Mouse (Mus musculus) CH12.LX (cell line): Measurements from ENCODE around the gene Cebpe. TPM values are rescaled to one million over a fixed set of nuclear protein-coding genes. Genes with fewer than 3 reads are reported as not detected.

ENCODE experiments used
- DNase-seq: peaks from one replicate; pipeline ENCODE4 v3.0.0-alpha.2; 2013; ENCODE audit errors: extremely low read depth
- H3K27ac ChIP-seq: 2 replicates; pipeline ENCODE4 v1.5.1; 2012; ENCODE audit warnings: low read depth, mild to moderate bottlenecking, control low read depth, moderate library complexity; ENCODE audit not compliant: insufficient read depth
- H3K27me3 ChIP-seq: replicated peaks from 2 replicates; pipeline ENCODE3; 2012; ENCODE audit warnings: inconsistent platforms
- H3K36me3 ChIP-seq, 2 experiments: replicated peaks in 1 of 2; 2 replicates each; pipeline versions ENCODE3 to v1.6.1; 2012; ENCODE audit warnings: inconsistent platforms in 1 of 2, low read length in 1 of 2, mild to moderate bottlenecking in 1 of 2, mixed read lengths in 1 of 2, moderate library complexity in 1 of 2; ENCODE audit not compliant: control insufficient read depth in 1 of 2, insufficient read depth in 1 of 2
- H3K4me1 ChIP-seq, 2 experiments: 2 replicates each; pipeline ENCODE4 v1.6.1; 2012; ENCODE audit warnings: inconsistent platforms in 1 of 2, moderate library complexity in 1 of 2; ENCODE audit not compliant: insufficient read depth in 2 of 2, control insufficient read depth in 1 of 2
- H3K4me2 ChIP-seq: 2 replicates; pipeline ENCODE4 v1.6.1; 2012; ENCODE audit warnings: low read depth, mild to moderate bottlenecking, control low read depth; ENCODE audit not compliant: poor library complexity, insufficient read depth, severe bottlenecking
- H3K4me3 ChIP-seq, 3 experiments: fragments of 150-350 bp in 1 of 3; sonication (generic) in 1 of 3; replicated peaks in 1 of 3; 2 replicates each; pipeline versions ENCODE3 to v1.5.1; 2011 to 2012; ENCODE audit warnings: low read depth in 2 of 3, low read length in 2 of 3, mild to moderate bottlenecking in 2 of 3, moderate library complexity in 2 of 3, control low read depth in 1 of 3, improper control_type of control experiment in 1 of 3, inconsistent platforms in 1 of 3, mixed read lengths in 1 of 3; ENCODE audit not compliant: poor library complexity in 1 of 3
- H3K79me2 ChIP-seq: replicated peaks from 2 replicates; pipeline ENCODE4 v1.6.1; 2012; ENCODE audit warnings: mild to moderate bottlenecking, moderate library complexity; ENCODE audit not compliant: control insufficient read depth, poor library complexity, insufficient read depth, severe bottlenecking; ENCODE audit errors: extremely low read depth
- H3K9ac ChIP-seq: 2 replicates; pipeline ENCODE4 v1.6.1; 2012; ENCODE audit warnings: low read depth, mild to moderate bottlenecking, control low read depth, moderate library complexity; ENCODE audit not compliant: insufficient read depth
- H3K9me3 ChIP-seq: replicated peaks from 2 replicates; pipeline ENCODE3; 2012; ENCODE audit warnings: low read length, inconsistent platforms, mixed read lengths
- CHD1 ChIP-seq: IDR thresholded peaks from 2 replicates; pipeline ENCODE4 v1.6.1; 2012; ENCODE audit warnings: low read depth, low read length, improper control_type of control experiment, inconsistent platforms
- CTCF ChIP-seq, 2 experiments: IDR thresholded peaks in 1 of 2; conservative IDR thresholded peaks in 1 of 2; 2 replicates each; pipeline ENCODE4 v1.5.1; 2011 to 2012; ENCODE audit warnings: low read depth in 2 of 2, low read length in 2 of 2, improper control_type of control experiment in 1 of 2, inconsistent platforms in 1 of 2, mild to moderate bottlenecking in 1 of 2, moderate library complexity in 1 of 2
- E2F4 ChIP-seq: IDR thresholded peaks from 2 replicates; pipeline ENCODE4 v1.6.1; 2011; ENCODE audit warnings: low read depth, low read length, improper control_type of control experiment; ENCODE audit not compliant: insufficient replicate concordance
- GABPA ChIP-seq: IDR thresholded peaks from 2 replicates; pipeline ENCODE4 v1.6.1; 2012; ENCODE audit warnings: low read depth, low read length, improper control_type of control experiment, inconsistent platforms; ENCODE audit not compliant: insufficient replicate concordance
- HCFC1 ChIP-seq: IDR thresholded peaks from 2 replicates; pipeline ENCODE4 v1.6.1; 2012; ENCODE audit warnings: low read depth, mild to moderate bottlenecking, inconsistent platforms, low read length, improper control_type of control experiment
- IRF4 ChIP-seq: IDR thresholded peaks from 2 replicates; pipeline ENCODE4 v1.6.1; 2014; ENCODE audit warnings: low read depth, mild to moderate bottlenecking, inconsistent platforms, low read length, improper control_type of control experiment
- JUND ChIP-seq: conservative IDR thresholded peaks from 2 replicates; pipeline ENCODE4 v1.6.1; 2011; ENCODE audit warnings: low read depth, low read length, improper control_type of control experiment
- KAT2A ChIP-seq: IDR thresholded peaks from 2 replicates; pipeline ENCODE4 v1.6.1; 2012; ENCODE audit warnings: low read length, improper control_type of control experiment, inconsistent platforms; ENCODE audit not compliant: insufficient replicate concordance
- MAFK ChIP-seq: IDR thresholded peaks from 2 replicates; pipeline ENCODE4 v1.6.1; 2011; ENCODE audit warnings: low read length, improper control_type of control experiment; ENCODE audit not compliant: insufficient replicate concordance
- MAX ChIP-seq: IDR thresholded peaks from 2 replicates; pipeline ENCODE4 v1.6.1; 2011; ENCODE audit warnings: low read length, improper control_type of control experiment
- MEF2A ChIP-seq: IDR thresholded peaks from 2 replicates; pipeline ENCODE4 v1.6.1; 2014; ENCODE audit warnings: low read depth, mild to moderate bottlenecking, inconsistent platforms, low read length, improper control_type of control experiment, borderline replicate concordance
- NRF1 ChIP-seq: IDR thresholded peaks from 2 replicates; pipeline ENCODE4 v1.6.1; 2014; ENCODE audit warnings: low read depth, mild to moderate bottlenecking, inconsistent platforms, low read length, improper control_type of control experiment, moderate library complexity
- RCOR1 ChIP-seq: conservative IDR thresholded peaks from 2 replicates; pipeline ENCODE4 v1.6.1; 2012; ENCODE audit warnings: low read depth, mild to moderate bottlenecking, inconsistent platforms, low read length, improper control_type of control experiment
- TBP ChIP-seq: conservative IDR thresholded peaks from 2 replicates; pipeline ENCODE4 v1.6.1; 2011; ENCODE audit warnings: low read depth, low read length, improper control_type of control experiment
- ZKSCAN1 ChIP-seq: IDR thresholded peaks from 2 replicates; pipeline ENCODE4 v1.6.1; 2012; ENCODE audit warnings: low read depth, inconsistent platforms, low read length, improper control_type of control experiment, borderline replicate concordance
- ZMIZ1 ChIP-seq: IDR thresholded peaks from 2 replicates; pipeline ENCODE4 v1.6.1; 2012; ENCODE audit warnings: low read depth, mild to moderate bottlenecking, inconsistent platforms, low read length, improper control_type of control experiment
- ZNF384 ChIP-seq: IDR thresholded peaks from 2 replicates; pipeline ENCODE4 v1.6.1; 2012; ENCODE audit warnings: low read depth, low read length, improper control_type of control experiment, inconsistent platforms
- dilution Hi-C: fragments of 300-500 bp; cut with MboI; formaldehyde crosslinking; loops from 2 replicates; pipeline ENCODE4 v1.14.3; 2020; ENCODE audit warnings: low sequenced_read_pairs; ENCODE audit not compliant: extremely low pct_unique_long_range_greater_than_20kb, extremely low pct_ligation_motif_present
- in situ Hi-C: fragments of 300-500 bp; cut with MboI; formaldehyde crosslinking; loops from 3 replicates; pipeline ENCODE4 v1.14.3; 2019; ENCODE audit warnings: low sequenced_read_pairs, low pct_ligation_motif_present, low pct_unique_long_range_greater_than_20kb, mixed read lengths
- polyA plus RNA-seq: library from polyadenylated mRNA; unstranded; fragments of >175 nt; gene quantifications from 2 replicates; pipeline ENCODE4 v1.2.1, GENCODE M21; 2012; ENCODE audit warnings: low read depth; ENCODE audit not compliant: insufficient read length
- total RNA-seq, 2 experiments: library from RNA; depleted of rRNA; stranded (reverse); fragments of 300-350 nt in 1 of 2; fragments of >200 nt in 1 of 2; gene quantifications; 2 replicates each; pipeline ENCODE4 v1.2.3; 2012 to 2014

Gene Cebpe
- total and polyA plus RNA-seq, 3 experiments: 0.34 TPM; not detected in 2

DNA sequence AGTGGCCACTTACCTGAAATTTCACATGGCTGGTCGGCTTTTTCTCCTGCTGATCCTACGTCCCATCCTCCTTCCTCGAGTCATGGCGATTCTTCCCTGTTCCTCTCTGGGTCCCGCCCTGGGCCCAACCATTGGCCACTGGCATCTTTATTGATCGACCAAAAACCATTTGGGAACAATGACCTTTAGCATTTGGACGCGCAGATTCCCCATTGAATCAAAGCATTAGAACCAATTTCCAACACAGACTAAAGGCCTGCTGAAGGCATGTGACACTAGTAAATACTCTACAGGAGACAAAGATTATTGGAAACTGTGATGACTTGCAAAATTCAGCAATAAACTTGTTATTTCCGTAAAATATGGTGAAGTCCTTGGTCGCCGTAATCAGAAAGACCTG is 8.1 kb upstream of the Cebpe start:
- TF ChIP-seq ZNF384 (no peak), TBP (no peak), ZMIZ1 (no peak)
- dilution Hi-C loops (no loop called here), in situ Hi-C loops (no loop called here)
- Histone ChIP-seq H3K9ac (no peak overlapping the region), H3K27me3 (peaks cover 1% of the 10 kb centered on the region), H3K9me3 (peaks cover 9% of the 10 kb centered on the region), H3K4me3 (no peak overlapping the region), H3K4me1 (peaks cover 2 to 15% of the 10 kb centered on the region in 2 experiments; a peak in 2 of 4 replicates), H3K4me2 (no peak overlapping the region), H3K36me3 (no peaks in the 10 kb centered on the region), H3K27ac (no peak overlapping the region), H3K79me2 (no peaks in the 10 kb centered on the region)
- no peak for DNase-seq

- no peak overlapping the region for H3K4me3 ChIP-seq
- H3K4me2 ChIP-seq: no peak overlapping the region
- no peak for TF ChIP-seq ZMIZ1
- TF ChIP-seq HCFC1: no peak
- TF ChIP-seq ZKSCAN1: no peak
- TF ChIP-seq NRF1: no peak
- TF ChIP-seq IRF4: no peak
- no peak for TF ChIP-seq ZNF384
- no peak for TF ChIP-seq MAFK
- no peak for TF ChIP-seq CTCF (conservative IDR thresholded peaks at IDR 0.05 in 1 of 2, IDR thresholded peaks at IDR 0.05 in 1 of 2; ENCODE audit: low read depth in 2 of 2, low read length in 2 of 2)
- TF ChIP-seq KAT2A: no peak
- no peak for TF ChIP-seq MAX
- no peak for TF ChIP-seq GABPA
- TF ChIP-seq MEF2A: no peak
- TF ChIP-seq JUND: no peak
- TF ChIP-seq RCOR1: no peak
- no peak for TF ChIP-seq CHD1
- no peak for TF ChIP-seq E2F4
- peaks cover 3% of the 10 kb centered on the region for H3K27me3 ChIP-seq
- H3K4me1 ChIP-seq: peaks cover 8 to 30% of the 10 kb centered on the region in 2 experiments; a peak in 3 of 4 replicates
- no peaks in the 10 kb centered on the region for H3K36me3 ChIP-seq
- DNase-seq: no peak
- no peaks in the 10 kb centered on the region for H3K79me2 ChIP-seq
- dilution Hi-C loops: no loop called here
- peaks cover 9% of the 10 kb centered on the region for H3K9me3 ChIP-seq
- H3K9ac ChIP-seq: no peak overlapping the region
- in situ Hi-C loops: loop anchor here (5.0 to 10.0 kb wide), 2 partner anchors 107 to 299 kb away; partner anchors contain the start of gene Ngdn
- H3K27ac ChIP-seq: no peak overlapping the region
These were observed 3.4 kb upstream of the Cebpe start for GRCm38 (mm10) chr14:54715402-54715801.
